Mouse (Mus musculus) retina, postnatal 1 day (tissue): ENCODE measurements at regions not wholly inside any gene's neighbourhood (a gene's known extent, or its start where the extent isn't known, plus 50 kb on each side); places are given as distances from the start of the nearest gene placed in this dataset.
A peak's percentile ranks its signal among the peaks of the same experiment; 100 is the strongest.

Source experiments
- DNase-seq: peaks from one replicate; pipeline ENCODE4 v3.0.0-alpha.2; 2012

DNA sequence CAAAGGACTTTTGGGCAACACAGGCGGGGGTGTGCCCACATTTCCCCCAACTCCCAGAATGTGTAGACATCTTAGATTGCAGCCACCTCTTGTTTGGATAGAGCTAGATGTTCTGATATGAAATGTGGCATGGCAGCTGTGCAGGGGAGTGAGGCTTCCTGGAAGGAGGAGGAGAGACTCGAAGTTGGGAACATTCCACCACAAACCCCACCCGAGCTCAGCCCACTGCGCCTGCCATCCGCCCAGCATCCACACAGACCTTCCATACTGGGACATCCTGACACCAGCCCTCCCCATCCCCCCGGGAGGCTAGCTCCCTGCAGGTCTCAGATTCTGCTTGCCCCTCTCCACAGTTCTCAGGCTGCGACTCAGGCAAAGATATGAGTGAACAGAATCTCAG lies 329.9 kb downstream of the Ptpru start:
- no peak for DNase-seq

DNA sequence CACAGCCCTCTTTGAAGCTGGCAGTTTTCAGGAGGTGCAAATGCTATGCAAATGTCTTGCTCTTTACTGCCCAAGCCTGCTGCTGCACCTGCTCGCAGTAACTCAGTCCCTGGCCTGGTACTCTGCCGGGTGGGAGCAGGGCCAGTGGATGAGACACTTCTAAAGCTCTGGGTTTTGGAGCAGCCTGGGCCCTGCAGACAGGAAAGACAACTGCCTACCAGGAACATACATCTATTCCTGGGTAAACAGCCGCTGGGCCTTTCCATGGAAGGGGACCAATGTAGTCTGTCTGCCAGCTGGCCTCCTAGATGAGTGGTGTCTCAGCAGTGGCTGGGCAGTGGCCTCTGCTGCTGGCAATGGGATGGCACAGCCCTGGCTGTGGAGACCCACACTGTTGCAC lies 326.5 kb downstream of the Ptpru start:
- no peak for DNase-seq

DNA sequence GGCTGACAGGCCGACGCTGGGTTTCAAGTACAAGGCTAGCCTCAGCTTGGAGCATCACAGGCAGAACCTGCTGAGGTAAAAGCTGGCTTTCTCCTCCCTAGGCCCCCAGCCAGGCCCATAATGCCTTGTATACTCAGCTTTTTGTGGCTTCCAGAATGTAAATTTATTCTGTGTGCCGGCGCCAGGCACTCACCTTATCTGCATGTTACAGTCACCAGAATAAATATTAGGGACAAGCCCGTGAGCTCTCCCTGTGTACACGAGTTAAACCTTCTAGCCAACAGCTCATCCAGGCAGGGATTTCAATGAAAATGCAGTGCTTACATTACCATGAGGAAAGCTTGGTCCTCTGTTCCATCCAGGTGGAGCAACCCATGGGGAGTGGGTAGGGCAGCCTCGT lies 325.3 kb downstream of the Ptpru start:
- no peak for DNase-seq

DNA sequence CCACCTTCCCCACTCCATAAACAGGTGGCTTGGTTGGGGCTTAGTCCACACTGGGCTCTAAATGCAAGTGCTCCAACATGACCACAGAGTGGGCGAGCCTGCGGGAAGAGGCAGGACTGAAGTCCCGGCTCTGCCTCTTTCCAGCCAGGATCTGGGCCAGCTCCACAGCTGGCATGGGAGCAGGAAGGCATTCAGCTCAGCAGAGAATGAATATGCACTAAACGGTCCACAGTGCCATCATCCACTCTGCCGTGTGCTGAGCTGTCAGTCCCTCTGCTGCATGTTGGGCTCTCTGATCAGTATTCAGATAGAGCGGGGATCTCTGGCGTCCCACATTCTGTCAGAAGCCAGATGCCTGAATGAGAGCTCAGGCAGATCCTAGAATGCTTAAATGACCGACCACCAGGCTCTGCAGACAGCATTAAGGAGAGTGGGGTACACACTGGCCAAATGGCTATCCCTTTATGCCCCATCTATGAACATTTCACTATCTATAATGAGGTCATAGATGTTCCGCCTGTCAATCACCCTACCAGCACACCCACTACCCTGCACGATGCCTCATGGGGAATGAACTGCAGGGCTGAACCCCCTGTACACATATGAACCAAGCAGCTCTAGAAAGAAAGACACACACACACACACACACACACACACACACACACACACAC lies 317.3 kb downstream of the Ptpru start:
- no peak for DNase-seq

DNA sequence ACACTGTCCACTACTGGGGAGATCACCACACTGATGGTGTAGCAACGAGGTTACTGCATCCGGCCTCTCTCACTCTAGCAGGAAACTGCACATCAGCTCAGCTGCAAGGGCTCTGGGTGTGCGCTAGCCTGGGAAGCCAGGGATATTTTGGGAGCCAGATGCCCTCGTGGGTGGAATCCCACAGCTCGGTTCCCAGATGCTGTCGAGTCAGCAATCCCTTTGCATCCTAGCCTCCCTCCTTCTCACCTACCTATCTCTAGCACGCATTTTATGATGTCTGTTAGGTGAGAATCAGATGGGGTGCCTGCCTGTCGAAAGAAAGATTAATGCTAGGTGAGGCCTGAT lies 316.8 kb downstream of the Ptpru start:
- no peak for DNase-seq

DNA sequence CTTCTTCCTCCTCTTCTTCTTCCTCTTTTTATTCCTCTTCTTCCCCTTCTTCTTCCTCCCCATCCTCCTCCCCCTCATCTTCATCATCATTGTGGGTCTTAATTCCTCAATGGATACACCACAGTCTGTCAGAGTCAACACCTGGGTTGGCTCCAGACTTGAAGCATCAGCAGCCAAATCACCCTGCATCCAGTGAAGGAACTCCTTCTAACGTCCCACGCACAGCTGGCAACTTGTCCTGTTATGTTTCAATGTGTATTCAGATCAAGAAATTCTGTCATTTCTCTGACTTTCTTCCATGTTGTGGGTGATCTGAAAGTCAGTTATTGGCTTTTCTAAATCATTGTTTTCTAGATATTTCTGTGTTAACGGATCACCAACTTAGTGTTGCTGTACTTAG lies 312.9 kb downstream of the Ptpru start:
- no peak for DNase-seq

DNA sequence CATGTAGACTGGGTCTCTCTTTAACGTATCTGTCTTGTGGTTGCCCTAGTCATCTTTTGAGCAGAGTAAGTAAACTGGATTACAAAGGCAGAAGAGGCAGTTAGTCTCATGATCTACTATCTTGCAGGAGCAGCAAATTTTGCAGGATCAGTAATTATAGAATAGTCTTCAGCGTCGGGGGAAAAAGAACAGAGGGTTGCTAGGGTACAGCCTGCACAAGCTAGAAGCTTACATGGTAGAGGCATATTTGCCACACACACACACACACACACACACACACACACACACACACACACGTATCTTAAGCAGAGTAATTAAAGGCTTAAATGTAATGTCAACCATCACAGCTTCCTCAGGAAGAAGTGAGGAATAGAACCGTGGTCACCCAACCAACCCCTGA lies 307.6 kb downstream of the Ptpru start:
- no peak for DNase-seq

DNA sequence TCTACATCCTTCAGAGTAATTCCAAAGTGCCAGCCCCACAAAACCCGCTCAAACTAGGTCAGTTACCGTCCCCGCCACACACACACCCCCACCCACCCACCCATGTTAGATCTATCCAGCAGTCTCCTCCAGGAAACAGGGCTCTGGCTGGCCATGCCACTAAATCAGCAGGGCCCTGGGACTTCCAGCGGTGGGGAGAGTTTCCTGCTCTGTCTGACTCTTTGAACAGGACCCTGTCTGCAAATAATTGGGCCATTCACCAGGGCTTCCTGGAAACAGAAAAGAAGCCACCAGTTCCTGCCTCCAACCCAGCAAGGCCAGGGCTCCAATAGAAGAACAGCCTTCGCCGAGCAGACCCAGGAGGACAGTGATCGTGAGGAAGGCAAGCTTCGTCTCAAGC lies 307.1 kb downstream of the Ptpru start:
- DNase-seq: no peak

DNA sequence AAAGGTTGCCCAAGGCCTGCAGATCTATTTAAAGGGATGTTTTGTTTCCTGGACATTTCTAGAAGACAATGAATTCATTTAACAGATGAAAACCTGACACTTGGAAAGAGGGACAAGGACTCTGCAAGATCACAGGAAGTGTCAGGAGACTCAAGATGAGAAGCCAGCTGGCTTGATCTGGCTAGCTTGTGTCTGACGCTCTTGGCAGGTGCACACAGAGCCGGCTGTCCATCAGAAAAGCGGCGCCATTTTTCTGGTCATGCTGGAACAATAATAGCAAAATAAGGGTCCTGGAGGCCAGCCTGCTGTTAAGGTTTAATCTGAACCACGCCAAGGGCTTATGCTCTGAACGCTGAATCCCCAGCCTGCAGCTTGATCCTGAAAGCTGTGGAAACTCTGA lies 303.3 kb downstream of the Ptpru start:
- DNase-seq: no peak

DNA sequence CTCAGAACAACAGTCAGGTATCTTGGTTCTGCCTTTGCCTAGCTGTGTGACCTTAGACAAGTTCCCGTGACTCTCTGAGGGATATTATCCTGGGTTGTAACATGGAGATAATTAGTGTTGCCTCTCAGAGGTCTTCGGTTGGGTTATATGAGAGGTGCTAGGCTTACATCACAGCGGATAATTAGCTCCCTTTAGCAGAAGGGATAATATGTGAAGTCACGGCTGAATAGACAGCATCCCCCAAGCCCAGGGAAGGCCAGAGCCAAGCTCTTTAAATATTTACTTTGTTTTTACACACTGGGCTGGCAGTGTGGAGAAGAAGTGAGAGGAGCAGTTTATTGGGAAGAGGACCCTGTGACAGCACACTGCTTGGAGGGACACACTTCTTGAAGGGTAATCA lies 299.9 kb downstream of the Ptpru start:
- DNase-seq: peak; percentile 29

DNA sequence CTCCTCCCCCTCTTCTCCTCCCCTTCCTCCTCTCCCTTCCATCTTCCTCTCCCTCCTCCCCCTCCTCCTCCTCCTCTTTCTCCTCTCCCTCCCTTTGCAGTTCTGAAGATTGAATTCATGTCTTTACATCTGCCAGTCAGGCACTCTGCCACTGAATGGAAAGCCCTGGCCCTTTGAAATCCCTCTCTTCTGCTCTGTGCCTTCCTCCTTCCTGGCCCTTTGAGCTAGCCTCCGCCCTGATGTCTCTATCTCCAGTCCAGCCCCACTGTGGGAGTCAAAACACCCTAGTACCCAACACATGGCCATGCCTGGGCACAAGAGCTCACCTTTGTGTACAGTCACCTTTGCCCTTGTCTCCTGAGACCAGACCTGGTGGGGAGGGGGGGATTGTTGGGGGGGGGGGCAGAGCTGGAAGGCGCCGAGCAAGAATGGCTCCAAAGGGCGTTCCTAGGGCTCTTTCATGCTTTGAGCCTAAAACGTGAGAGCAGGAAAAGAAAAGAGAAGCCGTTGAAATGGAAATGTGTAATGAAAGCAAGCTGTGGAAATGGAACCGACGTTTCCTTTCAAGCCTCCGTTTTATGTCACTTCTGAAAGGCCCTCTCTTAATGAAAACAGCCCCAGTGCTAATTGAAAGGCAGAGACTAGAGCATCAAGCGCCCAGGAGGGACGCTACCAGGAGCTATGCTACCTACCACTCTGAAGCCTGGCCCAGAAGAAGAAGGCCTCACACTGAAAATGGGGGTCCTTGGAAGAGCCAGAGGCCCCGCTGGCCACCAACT lies 291.5 kb downstream of the Ptpru start:
- DNase-seq: no peak

DNA sequence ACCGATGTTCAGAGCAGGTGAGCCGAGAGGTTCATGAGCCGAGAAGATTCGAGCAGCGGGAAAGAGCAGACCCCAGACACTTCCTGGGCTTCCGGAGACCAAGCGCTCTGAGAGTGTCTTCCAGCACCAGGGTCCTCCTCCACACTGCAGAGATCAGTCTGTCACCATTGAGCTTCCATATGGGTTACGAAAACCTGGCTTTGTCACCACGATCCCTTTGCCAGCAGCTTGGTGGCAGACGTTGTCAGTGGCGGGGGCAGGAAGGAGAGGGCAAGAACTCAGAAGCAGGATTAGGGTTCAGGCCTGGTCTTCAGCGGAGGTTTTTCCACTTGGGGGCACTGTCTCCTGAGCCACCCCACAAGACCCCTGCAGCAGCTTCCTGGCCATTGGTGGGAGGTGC lies 288.5 kb downstream of the Ptpru start:
- DNase-seq: no peak

DNA sequence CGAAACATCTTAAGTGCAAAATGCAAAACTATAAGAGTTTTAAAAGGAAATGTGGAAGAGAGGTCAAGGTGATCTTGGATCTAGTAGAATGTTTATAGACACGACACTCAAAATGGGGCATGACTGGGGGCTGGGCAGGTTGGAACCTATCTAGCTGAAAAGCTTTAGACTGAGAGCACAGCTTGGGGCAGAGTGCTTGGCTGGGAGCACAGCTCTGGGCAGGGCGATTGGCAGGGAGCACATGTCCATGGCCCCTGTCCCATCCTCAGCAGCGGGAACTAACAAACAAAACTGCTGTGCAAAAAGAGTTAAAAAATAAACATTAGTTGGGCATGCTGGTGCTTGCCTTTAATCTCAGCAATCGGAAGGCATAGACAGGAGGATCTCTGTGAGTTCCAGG lies 279.6 kb downstream of the Ptpru start:
- DNase-seq: no peak

DNA sequence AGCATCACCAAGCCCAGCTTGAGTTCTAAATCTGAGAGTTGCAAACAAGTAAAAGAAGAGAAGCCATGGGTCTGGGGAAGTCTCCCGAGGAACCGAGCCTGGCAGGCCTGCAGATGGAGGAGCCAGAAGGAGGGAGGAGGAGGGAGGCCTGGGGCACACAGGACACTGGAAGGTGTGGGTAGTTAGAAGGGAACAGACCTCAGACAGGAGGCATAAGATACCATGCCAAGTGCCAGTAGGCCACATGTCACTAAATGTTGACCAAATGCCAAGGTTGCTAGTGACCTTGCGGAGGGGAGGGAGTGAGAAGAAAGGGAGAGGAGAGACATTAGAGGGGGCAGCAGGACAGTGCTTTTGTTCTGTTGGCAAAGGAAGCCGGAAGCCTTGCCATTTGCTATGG lies 274.2 kb downstream of the Ptpru start:
- no peak for DNase-seq

DNA sequence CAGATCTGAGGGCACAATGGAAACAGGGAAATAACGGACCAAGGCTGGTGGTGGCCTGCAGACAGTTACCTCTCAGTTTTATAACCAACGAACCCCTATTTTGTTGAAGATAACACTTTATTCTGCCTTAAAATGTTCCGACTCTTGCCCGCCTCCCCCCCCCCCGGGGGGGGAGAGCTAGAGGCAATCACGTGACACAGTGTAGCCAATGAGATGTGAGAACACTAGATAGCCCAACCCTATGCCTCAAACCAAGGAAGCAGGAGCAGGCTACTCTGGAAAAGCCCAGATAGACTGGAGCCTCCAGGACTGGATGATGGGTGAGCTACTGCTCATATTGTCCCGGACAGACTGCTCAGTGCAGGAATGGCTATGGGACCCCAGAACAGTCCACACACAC lies 272.9 kb downstream of the Ptpru start:
- DNase-seq: no peak

DNA sequence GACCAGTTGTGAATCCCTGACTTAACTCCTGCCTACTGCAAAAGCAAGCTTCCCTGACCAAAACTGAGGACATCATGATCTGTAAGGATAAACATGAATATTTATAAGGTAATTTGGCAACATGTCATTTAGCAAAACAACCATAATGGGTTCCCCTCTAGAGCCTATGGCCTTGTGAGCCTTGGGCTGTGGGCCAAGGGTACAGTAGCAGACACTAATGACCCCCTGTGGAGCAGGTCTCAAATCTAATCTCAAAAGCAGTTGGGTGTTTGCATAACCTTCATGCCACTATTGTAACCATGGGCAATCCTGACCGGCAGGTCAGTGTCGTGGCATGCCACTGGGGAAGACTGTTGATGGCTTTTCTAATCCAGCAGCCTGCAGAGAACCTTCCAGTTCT lies 270.8 kb downstream of the Ptpru start:
- peak; percentile 56 for DNase-seq

DNA sequence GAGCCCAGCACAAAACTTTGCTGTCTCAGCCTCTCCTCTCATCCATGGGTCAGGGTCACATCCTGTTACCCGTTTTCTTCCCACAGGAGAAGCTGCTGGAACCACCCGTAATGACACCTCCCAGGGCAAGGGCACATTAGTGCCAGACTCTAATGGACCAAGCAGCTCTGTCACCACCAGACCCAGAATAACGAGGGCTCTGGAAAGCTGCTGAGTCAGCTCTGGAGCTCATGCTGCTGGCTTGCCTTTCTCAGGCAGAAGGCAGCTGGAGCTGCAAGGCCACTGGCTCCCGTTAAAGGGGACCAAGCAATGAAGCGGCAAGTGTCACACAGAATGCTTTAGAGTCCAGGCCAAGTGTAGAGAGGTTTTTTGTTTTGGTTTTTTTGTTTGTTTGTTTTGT lies 268.9 kb downstream of the Ptpru start:
- peak; percentile 47 for DNase-seq

DNA sequence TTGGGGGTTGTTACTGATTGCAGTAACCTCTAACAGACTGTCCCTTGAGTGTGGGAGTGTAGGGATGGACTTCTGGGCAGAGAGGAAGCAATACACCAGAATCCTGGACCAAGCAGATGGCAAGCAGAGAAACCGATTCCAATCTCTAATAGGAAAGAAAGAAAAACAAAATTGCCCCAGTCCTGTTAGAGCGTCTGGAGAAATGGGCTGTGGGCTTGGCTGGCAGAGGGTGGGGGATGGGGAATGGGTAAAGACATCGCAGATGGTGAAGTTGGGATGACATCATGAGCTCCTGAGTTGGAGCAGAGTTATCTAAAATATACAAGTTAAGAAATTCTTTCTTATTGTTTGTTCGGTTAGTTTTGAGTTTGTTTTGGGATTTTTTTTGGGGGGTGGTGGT lies 260.5 kb downstream of the Ptpru start:
- DNase-seq: no peak

DNA sequence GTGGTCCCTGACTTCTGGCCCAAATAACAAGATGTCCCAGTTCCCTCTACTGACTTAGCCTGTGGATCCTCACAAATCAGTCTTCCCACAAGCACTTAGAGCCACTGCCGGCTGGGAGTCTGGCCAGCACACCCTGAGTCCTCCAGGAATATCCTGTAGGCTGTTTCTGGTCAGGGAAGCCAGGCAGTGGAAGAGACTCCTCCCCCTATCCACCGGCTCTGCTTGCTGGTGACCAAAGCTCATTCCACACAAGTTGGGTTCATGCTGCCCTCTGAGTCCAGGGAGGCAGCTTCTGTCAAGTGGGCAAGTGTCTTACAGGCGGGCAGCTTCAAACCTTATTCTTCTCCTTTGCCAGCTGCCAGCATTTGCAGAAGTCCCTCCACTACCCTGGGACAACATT lies 252.1 kb downstream of the Ptpru start:
- DNase-seq: no peak

DNA sequence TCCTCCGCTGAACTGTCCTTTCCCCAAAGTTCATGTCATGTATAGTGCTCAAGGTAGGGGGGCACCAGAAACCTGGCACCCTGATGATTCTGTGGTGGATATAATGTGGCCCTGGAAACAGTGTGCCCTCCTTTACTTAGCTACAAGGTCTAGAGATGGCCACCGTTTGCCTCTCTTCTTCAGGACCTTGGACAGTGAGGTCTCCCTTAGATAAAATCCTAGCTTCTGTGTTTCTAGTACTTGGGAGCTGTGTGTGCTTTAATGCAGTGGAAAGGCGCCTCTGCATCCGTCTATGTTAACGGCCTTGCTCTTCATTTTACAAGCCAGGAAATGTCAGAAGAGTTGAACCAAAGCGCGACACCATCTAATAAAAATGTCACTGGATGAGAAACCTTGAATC lies 250.6 kb downstream of the Ptpru start:
- no peak for DNase-seq

DNA sequence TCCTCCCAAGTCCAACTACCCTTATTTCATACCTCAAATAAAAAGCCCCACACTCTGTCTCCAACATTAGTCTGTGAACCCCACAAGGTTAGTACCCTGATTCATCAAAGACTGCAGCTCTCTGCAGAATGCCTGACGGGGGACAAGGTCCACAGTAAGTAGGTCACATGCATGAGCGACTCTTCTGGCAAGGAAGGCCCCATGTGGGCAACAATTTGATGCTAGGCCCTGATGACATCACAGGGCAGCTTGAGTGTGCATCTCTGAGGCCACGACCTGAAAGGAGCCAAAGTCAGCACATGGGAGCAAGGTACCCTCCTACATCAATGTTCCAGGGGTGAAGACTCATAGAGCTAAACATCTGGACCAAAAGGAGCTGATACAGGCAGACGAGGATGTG lies 248.0 kb downstream of the Ptpru start:
- DNase-seq: peak; percentile 54

DNA sequence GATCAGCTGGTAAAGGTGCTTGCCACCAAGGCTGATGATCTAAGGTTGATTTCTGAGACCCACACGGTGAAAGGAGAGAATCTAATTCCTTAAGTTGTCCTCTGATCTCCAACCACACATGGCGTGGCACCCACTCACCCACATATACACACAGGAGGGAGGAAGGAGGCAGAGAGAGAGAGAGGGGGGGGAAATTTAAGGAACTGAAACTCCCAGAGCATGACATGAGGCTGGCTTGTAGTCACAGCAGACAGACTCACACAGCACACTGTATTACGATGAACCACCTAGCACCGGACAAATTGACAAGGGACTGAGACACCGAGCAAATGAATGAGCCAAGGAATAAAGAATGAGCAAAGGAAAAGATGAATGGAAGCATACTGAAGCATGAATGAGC lies 246.6 kb downstream of the Ptpru start:
- DNase-seq: no peak

DNA sequence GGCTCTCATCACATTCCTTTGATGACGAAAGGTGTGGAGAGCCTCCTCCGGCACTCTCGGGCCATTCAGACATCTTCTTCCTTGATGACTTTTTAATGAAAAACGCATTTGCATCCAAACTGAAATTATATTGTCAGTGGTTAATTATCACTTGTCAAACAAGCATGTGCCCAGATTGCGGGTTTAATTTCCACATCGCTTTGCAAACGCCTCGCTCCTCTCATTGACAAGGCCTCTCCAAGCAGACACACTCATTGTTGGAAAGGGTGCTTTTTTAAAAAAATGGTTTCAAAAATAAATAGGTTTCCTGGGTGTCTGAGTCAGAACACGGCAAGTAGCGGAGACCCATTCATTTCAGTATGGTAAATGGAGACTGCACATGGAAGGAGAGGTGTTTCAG lies 240.1 kb downstream of the Ptpru start:
- no peak for DNase-seq

DNA sequence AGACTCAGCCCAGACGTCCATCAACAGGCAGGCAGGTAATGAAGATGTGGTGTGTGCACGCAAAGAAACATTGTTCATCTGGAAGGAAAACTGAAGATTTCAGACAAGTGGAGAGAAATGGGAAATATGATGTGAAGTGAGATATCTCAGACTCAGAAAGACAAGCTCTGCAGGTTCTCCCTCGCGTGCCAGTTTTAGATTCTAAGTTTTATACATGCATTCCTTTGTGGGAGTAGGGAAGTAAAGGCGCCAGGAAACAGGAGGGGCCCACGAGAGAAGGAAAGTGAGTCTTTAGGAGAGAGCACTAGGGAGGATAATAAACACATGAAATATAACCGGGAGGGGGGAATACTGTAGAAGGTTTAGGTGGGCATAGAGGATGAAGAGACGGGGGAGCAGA lies 223.7 kb downstream of the Ptpru start:
- no peak for DNase-seq

DNA sequence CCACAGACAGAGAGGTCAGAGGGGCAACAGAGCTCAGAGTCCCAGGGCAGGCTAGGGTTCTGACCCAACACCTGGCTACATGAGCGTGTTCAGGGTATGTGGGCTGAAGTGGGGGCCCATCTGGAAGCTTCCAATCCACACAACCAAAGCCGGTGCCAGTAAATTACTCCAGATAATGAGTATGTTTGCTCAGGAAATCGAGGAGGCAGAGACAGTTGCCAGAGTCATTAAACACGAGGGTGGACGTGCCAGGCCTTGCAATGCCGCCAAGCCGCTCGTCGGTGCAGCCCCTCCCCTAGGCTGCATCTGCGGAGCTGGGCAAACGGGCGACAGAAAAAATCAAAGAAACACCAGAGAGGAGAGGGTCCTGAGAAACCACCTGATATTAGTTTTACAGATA lies 222.5 kb downstream of the Ptpru start:
- DNase-seq: no peak
